Mouse (Mus musculus) midbrain, embryonic 15.5 days (tissue): ENCODE measurements around the gene Rtn4. TPM values are rescaled to one million over a fixed set of nuclear protein-coding genes. Genes with fewer than 3 reads are reported as not detected.
A peak's percentile ranks its signal among the peaks of the same experiment; 100 is the strongest.

ENCODE experiments used
- ATAC-seq: fragments of 200-750 bp; cut with Nextera tagmentation; replicated peaks from 2 replicates; pipeline ENCODE4 v1.8.0; 2017; ENCODE audit warnings: moderate TSS enrichment
- H3K27ac ChIP-seq: fragments of 300-500 bp; sonication (generic); 2 replicates; pipeline ENCODE4 v1.5.1; 2015; ENCODE audit warnings: mild to moderate bottlenecking, inconsistent platforms
- H3K27me3 ChIP-seq: fragments of 300-500 bp; sonication (generic); replicated peaks from 2 replicates; pipeline ENCODE4 v1.6.1; 2015; ENCODE audit warnings: inconsistent platforms
- H3K36me3 ChIP-seq: fragments of 300-500 bp; sonication (generic); replicated peaks from 2 replicates; pipeline ENCODE4 v1.6.1; 2015; ENCODE audit warnings: inconsistent platforms
- H3K4me1 ChIP-seq: fragments of 300-500 bp; sonication (generic); 2 replicates; pipeline ENCODE4 v1.6.1; 2015; ENCODE audit warnings: inconsistent platforms
- H3K4me2 ChIP-seq: fragments of 300-500 bp; sonication (generic); 2 replicates; pipeline ENCODE4 v1.6.1; 2015; ENCODE audit warnings: inconsistent platforms, mild to moderate bottlenecking, moderate library complexity
- H3K4me3 ChIP-seq: fragments of 300-500 bp; sonication (generic); 2 replicates; pipeline ENCODE4 v1.5.1; 2015; ENCODE audit warnings: mild to moderate bottlenecking, inconsistent platforms
- H3K9ac ChIP-seq: fragments of 300-500 bp; sonication (generic); 2 replicates; pipeline ENCODE4 v1.6.1; 2015; ENCODE audit warnings: mild to moderate bottlenecking, inconsistent platforms
- H3K9me3 ChIP-seq: fragments of 300-500 bp; sonication (generic); 2 replicates; pipeline ENCODE4 v1.6.1; 2016; ENCODE audit warnings: inconsistent platforms
- WGBS: fragments of 180-500 bp; shearing (Covaris S2); methylation state at CpG from one replicate; pipeline ENCODE4 v1.1.7; 2015; ENCODE audit warnings: mixed read lengths; 5-methylcytosine and 5-hydroxymethylcytosine counted together
- polyA plus RNA-seq: library from polyadenylated mRNA; unstranded; fragments of >200 nt; fragmentation: Nextera tagmentation; extraction: Ambion mirVana; gene quantifications from 2 replicates; pipeline ENCODE4 v1.2.1, GENCODE M21; 2015

Rtn4 gene
- polyA plus RNA-seq, 1 experiment from 2014 or later = 128 TPM

DNA sequence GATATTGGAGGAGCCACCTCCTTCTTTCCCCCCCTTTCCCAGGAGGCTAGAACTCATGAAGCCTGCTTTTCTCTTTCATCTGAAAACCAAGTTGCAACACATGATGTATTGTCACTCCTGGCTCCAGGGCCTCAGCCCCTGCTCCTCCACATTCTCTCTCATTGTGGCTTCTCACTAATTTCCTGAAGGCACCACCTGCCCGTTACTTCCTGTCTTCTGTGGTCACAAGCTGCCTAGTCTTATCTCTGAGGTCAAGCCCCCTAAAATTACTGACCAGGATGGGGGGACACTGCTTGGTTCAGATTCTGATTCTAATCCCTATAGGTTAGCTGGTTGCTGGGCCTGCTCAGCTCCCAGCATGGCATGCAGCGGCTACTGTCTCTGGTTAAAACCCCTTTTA, 82.0 kb downstream of the Rtn4 start:
- ATAC-seq = no peak
- H3K27ac ChIP-seq = no peak overlapping the region
- WGBS = 56% methylated on average over 2 of the region's 2 CpGs

DNA sequence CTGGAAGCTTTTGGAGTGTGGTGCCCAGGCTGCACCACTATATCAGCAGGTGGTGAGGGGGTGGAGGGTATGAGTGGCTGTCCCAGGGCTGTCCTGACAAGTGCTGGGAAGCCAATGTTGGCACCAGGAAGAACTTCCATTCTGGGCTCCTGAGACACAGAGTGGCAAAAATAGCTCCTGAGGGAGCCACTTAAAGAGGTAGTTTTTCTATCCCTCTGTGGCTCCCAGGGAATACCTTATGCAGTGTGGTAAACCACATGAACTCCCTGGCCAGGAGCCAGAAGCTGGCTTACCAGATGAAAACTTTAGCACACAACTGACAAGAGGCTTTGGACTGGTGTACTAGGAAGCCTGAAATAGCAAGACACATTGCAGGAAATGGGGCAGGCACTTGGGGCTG, 85.2 kb downstream of the Rtn4 start:
- no peaks in the 10 kb centered on the region for H3K27me3 ChIP-seq
- H3K27ac ChIP-seq = no peak overlapping the region
- ATAC-seq = no peak
- H3K9ac ChIP-seq = no peak overlapping the region
- H3K4me3 ChIP-seq = no peak overlapping the region
- 0 out of 2 replicates have a peak, but pooled peaks cover 3% of the 10 kb centered on the region for H3K36me3 ChIP-seq
- no peaks in the 10 kb centered on the region for H3K9me3 ChIP-seq
- 0 out of 2 replicates have a peak, but pooled peaks cover 7% of the 10 kb centered on the region for H3K4me1 ChIP-seq
- no peak overlapping the region for H3K4me2 ChIP-seq

More for the DNA sequence above, 82.0 kb downstream of the Rtn4 start:
- H3K4me3 ChIP-seq = no peak overlapping the region
- 0 out of 2 replicates have a peak, but pooled peaks cover 7% of the 10 kb centered on the region for H3K4me1 ChIP-seq
- no peak overlapping the region for H3K9ac ChIP-seq
- no peak overlapping the region for H3K4me2 ChIP-seq
- 0 out of 2 replicates have a peak, but pooled peaks cover 3% of the 10 kb centered on the region for H3K36me3 ChIP-seq
- no peaks in the 10 kb centered on the region for H3K27me3 ChIP-seq
- no peaks in the 10 kb centered on the region for H3K9me3 ChIP-seq

DNA sequence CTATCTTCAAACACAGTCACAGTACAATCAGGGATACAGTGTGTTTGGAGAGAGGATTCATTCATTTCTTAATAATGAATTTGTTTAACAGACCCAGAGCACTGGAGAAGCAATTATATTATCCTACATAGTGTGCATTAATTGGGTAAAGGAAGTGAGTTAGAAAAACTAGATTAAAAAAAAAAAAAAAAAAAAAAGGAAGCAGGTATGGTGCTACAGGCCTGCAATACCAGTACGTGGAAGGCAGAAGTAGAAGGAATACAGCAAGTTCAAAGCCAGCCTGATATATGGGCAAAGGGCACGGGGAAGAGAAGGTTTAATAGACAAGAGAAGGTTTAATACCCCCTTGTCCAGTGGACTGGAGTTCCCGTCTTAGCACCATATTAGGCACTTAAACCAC, 86.2 kb downstream of the Rtn4 start:
- Histone ChIP-seq H3K4me2 (no peak overlapping the region), H3K4me1 (0 out of 2 replicates have a peak, but pooled peaks cover 7% of the 10 kb centered on the region), H3K27ac (no peak overlapping the region), H3K27me3 (no peaks in the 10 kb centered on the region), H3K36me3 (0 out of 2 replicates have a peak, but pooled peaks cover 3% of the 10 kb centered on the region), H3K4me3 (no peak overlapping the region), H3K9me3 (no peaks in the 10 kb centered on the region), H3K9ac (no peak overlapping the region)
- WGBS = 68% methylated on average over 3 of the region's 3 CpGs
- no peak for ATAC-seq

DNA sequence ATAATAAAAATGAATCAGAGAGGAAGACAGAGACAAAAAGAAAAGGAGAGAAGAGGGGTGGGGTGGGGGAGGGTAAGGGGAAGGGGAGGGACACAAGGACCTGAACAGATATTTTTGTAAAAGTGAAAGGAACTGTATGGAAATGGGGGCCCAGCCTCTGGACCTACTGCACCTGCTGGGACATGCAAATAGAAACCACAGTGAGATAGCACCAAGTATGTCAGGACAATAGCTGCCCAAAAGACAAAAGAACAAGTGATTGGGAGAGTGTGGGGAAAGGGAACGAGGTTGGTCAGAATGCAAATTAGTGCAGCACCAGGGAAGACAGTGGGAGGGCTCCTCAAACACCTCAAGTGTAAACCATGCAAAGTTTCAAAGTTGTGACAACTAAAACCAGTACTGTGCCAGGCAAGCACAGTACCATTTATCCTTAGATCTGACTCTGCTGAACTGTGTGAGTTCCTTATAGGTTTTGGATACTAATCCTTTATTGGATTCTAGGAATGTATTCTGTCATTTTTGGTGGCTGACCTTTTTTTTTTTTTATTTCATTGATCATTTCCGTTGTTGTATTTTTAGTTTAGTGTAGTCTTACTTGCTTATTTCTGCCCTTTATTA, 86.8 kb downstream of the Rtn4 start:
- no peaks in the 10 kb centered on the region for H3K27me3 ChIP-seq
- no peaks in the 10 kb centered on the region for H3K9me3 ChIP-seq
- 23% methylated on average over 2 of the region's 2 CpGs for WGBS
- no peak for ATAC-seq
- H3K9ac ChIP-seq = no peak overlapping the region
- 0 out of 2 replicates have a peak, but pooled peaks cover 4% of the 10 kb centered on the region for H3K4me1 ChIP-seq
- no peak overlapping the region for H3K4me2 ChIP-seq
- H3K36me3 ChIP-seq = 0 out of 2 replicates have a peak, but pooled peaks cover 3% of the 10 kb centered on the region
- no peak overlapping the region for H3K4me3 ChIP-seq
- H3K27ac ChIP-seq = no peak overlapping the region

DNA sequence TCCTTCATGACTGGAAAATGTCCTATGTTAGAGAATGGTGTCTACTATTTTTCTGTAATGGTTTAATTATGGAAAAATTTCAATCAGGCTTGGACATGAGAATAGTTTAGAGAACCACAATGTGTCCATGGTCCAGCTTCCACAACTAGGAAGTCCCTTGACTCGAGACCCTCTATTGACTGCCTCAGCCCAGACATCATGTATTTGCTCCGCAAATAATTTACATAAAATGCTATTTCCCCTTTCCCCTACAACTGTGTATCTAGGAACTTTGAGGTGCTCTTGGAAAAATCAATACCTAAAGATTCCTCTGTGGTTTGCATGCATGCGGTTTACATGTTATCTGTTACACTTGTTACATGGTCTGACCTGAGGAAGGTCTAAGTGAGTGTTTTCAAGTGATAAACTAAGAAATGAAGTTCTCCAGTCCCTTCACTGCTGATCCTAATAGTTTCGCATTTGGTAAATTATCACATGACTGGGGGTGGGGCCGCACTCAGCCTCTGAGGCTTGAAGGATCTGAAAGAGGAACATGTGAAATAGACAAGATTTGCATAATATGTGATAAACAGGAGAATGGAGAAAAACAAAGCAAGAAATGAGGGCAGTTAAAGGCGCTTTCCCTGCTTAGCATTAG, 94.0 kb downstream of the Rtn4 start:
- H3K9me3 ChIP-seq = no peaks in the 10 kb centered on the region
- no peak overlapping the region for H3K4me3 ChIP-seq
- no peaks in the 10 kb centered on the region for H3K27me3 ChIP-seq
- ATAC-seq = no peak
- no peak overlapping the region for H3K27ac ChIP-seq
- WGBS = 86% methylated on average over 6 of the region's 6 CpGs
- H3K4me2 ChIP-seq = no peak overlapping the region
- peaks cover 7% of the 10 kb centered on the region; the same call in 1 of the 2 replicates for H3K4me1 ChIP-seq
- H3K36me3 ChIP-seq = no peaks in the 10 kb centered on the region
- no peak overlapping the region for H3K9ac ChIP-seq

DNA sequence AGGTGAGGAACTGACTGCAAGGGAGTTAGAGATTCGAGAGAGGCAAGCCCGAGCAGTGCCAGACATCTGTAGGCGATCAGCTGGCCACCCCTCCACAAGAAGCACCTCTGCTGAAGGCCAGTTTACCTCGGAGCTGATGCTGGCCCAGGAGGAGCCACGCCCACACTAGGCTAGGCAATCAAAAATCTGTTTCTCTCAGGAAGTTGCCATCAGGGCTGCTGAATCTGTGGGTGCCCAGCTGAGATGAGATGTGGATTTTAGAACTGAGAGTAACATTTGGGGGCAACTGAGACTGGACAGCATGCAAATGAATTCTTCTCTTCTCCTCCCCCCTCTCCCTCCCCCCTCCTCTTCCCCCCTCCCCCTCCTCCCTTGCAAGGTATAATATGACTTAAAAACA, 94.7 kb downstream of the Rtn4 start:
- H3K4me3 ChIP-seq = no peak overlapping the region
- H3K9ac ChIP-seq = no peak overlapping the region
- no peak overlapping the region for H3K4me2 ChIP-seq
- no peak overlapping the region for H3K27ac ChIP-seq
- H3K27me3 ChIP-seq = no peaks in the 10 kb centered on the region
- no peaks in the 10 kb centered on the region for H3K9me3 ChIP-seq
- peaks cover 7% of the 10 kb centered on the region; the same call in 1 of the 2 replicates for H3K4me1 ChIP-seq
- no peak for ATAC-seq
- WGBS = 23% methylated on average over 5 of the region's 5 CpGs
- H3K36me3 ChIP-seq = no peaks in the 10 kb centered on the region

DNA sequence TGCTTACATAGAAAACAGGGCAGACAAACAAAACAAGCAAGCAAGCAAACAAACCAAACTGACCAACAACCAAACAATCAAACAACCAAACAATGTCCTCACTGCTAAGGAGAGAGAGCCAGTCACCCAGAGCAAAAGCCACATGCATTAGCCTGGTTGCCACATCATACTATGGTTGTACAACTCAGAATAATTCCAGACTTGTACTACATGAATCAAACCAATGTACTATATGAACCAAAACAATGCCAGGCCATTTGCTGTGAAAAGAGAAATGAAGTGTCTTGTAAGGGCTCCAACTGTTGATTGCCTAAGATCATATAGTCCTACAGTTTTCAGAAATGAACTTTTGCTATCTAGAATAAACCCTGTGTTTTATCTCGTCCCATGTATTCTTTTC, 95.8 kb downstream of the Rtn4 start:
- 0 out of 2 replicates have a peak overlapping the region, but pooled peaks have one; percentile 53 for H3K27ac ChIP-seq
- no peak overlapping the region for H3K9ac ChIP-seq
- no peaks in the 10 kb centered on the region; the same call in 1 of the 2 replicates for H3K36me3 ChIP-seq
- no peak overlapping the region for H3K4me3 ChIP-seq
- WGBS = 34% methylated on average over 1 of the region's 1 CpGs
- H3K4me2 ChIP-seq = no peak overlapping the region
- no peaks in the 10 kb centered on the region for H3K27me3 ChIP-seq
- peak; percentile 45 for ATAC-seq
- peaks cover 7% of the 10 kb centered on the region; the same call in 1 of the 2 replicates for H3K4me1 ChIP-seq
- H3K9me3 ChIP-seq = no peaks in the 10 kb centered on the region

DNA sequence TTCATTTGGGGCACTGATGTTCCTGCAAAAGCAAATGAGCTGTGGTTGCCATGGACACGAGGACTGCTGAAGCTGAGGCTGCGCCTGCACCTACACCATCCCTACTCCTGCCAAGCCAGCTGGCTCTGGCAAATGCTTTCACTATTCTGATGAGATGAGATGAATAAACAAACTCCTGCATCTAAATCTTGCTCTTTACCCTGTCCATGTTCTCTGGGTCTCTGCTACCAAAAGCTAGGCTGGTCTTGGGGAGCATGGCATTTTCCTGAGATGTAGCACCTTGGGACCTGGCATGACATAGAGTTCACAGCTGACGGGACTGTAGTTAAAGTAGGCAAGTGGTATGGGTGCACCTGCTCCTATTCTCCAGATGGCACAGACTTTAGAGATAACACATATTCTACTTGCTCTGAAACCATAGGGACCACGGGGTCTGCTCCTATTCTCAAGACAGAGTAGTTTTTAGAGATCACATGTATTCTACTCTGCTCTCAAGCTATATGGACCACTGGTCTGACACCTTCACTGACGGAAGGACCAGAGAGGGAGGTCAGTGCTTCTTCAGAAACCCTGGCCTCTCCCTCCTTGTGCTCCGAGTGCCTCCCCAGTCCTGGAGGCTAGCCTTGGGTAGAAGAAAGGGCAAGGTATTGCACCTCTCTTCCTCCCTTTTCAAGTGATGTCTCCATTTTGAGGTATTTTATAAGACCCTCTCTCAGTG, 96.3 kb downstream of the Rtn4 start:
- H3K9me3 ChIP-seq = no peaks in the 10 kb centered on the region
- peaks cover 7% of the 10 kb centered on the region; the same call in 1 of the 2 replicates for H3K4me1 ChIP-seq
- H3K4me3 ChIP-seq = no peak overlapping the region
- no peaks in the 10 kb centered on the region; the same call in 1 of the 2 replicates for H3K36me3 ChIP-seq
- H3K27me3 ChIP-seq = no peaks in the 10 kb centered on the region
- H3K4me2 ChIP-seq = no peak overlapping the region
- WGBS = 66% methylated on average over 6 of the region's 6 CpGs
- peak; percentile 96 for ATAC-seq
- H3K27ac ChIP-seq = peak overlapping the region; percentile 53; the same call in 1 of the 2 replicates
- no peak overlapping the region for H3K9ac ChIP-seq

DNA sequence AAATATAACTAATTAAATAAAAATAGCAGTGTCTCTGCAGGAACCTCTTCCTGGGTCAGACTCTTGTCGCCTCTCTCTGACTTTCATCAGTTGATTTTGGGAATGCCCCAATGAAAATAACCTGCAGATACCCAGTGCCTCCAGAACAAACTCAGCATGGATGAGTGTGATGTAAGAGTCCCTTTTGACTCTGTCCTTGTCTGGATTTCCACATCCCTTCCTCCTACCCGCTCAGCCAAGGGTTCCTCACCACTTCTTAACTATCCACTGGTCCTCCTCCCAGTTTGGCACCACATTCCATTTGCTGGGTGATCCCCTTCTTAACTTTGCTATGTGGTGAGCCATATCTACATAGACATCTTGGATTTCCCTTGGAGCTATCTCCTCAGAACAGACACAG, 98.0 kb downstream of the Rtn4 start:
- Histone ChIP-seq H3K4me1 (peaks cover 7% of the 10 kb centered on the region; the same call in 1 of the 2 replicates), H3K36me3 (no peaks in the 10 kb centered on the region; the same call in 1 of the 2 replicates), H3K4me2 (no peak overlapping the region), H3K9ac (no peak overlapping the region), H3K4me3 (no peak overlapping the region), H3K27me3 (no peaks in the 10 kb centered on the region), H3K9me3 (no peaks in the 10 kb centered on the region), H3K27ac (no peak overlapping the region)
- ATAC-seq = no peak
- 83% methylated on average over 2 of the region's 2 CpGs for WGBS

Other genes with a start within 250 kb of the Rtn4 start
- gene Prorsd1, start 177.9 kb upstream of the Rtn4 start, polyA plus RNA-seq = 7.7 and 9.3 TPM in 2 replicates
- gene Mtif2, start 166.5 kb upstream of the Rtn4 start, polyA plus RNA-seq = 52.6 and 58.2 TPM in 2 replicates
- 0.19 TPM in 1 of 2 replicates, not detected in the other for gene Clhc1, start 145.0 kb upstream of the Rtn4 start, polyA plus RNA-seq
- gene Rps27a, start 144.8 kb upstream of the Rtn4 start, polyA plus RNA-seq = 452 and 494 TPM in 2 replicates
- gene 4931440F15Rik, start 132.7 kb downstream of the Rtn4 start, polyA plus RNA-seq = 0.72 and 0.74 TPM in 2 replicates